Mouse (Mus musculus): Measurements from ENCODE around the gene Abcb11. TPM values are rescaled to one million over a fixed set of nuclear protein-coding genes. Genes with fewer than 3 reads are reported as not detected.
"Not testable (repeated sequence)": the region's sequence is repeated elsewhere in the genome, so short reads cannot be mapped to it uniquely, and the experiment has no call there.

Gene Abcb11
- polyA plus RNA-seq, 1 experiment from 2014 or later = not detected

DNA sequence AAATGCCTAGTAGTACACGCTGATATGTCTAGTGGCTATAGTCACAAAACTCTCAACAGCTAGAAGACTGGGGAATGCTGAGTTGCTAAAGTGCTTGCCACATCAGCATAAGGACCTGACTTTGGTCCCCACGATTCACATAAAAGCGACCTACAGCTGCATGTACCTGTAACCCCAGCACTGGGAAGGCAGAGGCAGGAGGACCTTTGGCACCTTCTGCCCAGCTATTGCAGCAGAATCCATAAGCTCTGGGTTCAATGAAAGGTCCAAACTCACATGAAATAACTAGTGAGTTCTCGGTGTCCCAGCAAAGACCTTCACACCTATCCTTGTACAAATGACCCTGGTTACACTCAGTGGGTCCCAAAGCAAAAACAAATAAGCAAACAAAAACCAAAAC lies 31.1 kb downstream of the Abcb11 start:
- ATAC-seq (replicated peaks; ENCODE audit: insufficient number of reproducible peaks, low FRiP score, low TSS enrichment, low read depth) (no peak), DNase-seq (ENCODE audit: low spot score) (no peak)
- Histone ChIP-seq H3K4me2 (ENCODE audit: low read depth, low read length) (no peak overlapping the region), H3K4me3 (ENCODE audit: low read depth, low read length) (no peak overlapping the region), H3K4me1 (ENCODE audit: control insufficient read depth, insufficient read depth, low read length) (no peaks in the 10 kb centered on the region), H3K9me3 (replicated peaks; ENCODE audit: control insufficient read depth, low read length) (no peaks in the 10 kb centered on the region), H3K27me3 (ENCODE audit: control insufficient read depth, insufficient read depth, low read length) (no peaks in the 10 kb centered on the region), H3K36me3 (replicated peaks; ENCODE audit: control insufficient read depth, insufficient read depth, low read depth, low read length) (no peaks in the 10 kb centered on the region), H3K9ac (replicated peaks; ENCODE audit: low read length) (no peak overlapping the region), H3K27ac (replicated peaks; ENCODE audit: low read depth, low read length) (no peak overlapping the region)
- 92% methylated on average over 4 of the region's 4 CpGs for WGBS

DNA sequence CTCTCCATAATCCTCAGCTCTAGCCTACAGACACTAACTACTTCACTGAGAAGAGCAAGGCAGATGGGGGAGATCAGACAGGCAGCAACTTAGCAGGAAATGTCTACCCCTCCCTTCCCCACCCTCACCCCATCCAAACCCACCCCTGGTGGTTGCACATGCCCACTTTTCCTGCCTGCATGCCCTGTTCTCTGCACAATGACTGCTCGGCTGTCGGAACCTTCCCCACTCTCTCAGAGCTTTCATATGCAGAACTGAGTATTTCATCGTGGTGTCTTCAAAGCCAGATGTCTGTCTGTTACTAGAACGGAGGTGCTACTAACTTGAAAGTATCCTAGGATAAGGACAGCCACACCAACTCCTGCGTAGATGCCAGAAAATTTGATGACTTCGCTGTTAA lies 34.3 kb downstream of the Abcb11 start:
- Histone ChIP-seq H3K9ac (replicated peaks; ENCODE audit: low read length) (no peak overlapping the region), H3K4me1 (ENCODE audit: control insufficient read depth, insufficient read depth, low read length) (no peaks in the 10 kb centered on the region), H3K27me3 (ENCODE audit: control insufficient read depth, insufficient read depth, low read length) (no peaks in the 10 kb centered on the region), H3K27ac (replicated peaks; ENCODE audit: low read depth, low read length) (no peak overlapping the region), H3K4me3 (ENCODE audit: low read depth, low read length) (no peak overlapping the region), H3K36me3 (replicated peaks; ENCODE audit: control insufficient read depth, insufficient read depth, low read depth, low read length) (no peaks in the 10 kb centered on the region), H3K4me2 (ENCODE audit: low read depth, low read length) (no peak overlapping the region), H3K9me3 (replicated peaks; ENCODE audit: control insufficient read depth, low read length) (no peaks in the 10 kb centered on the region)
- ATAC-seq (replicated peaks; ENCODE audit: insufficient number of reproducible peaks, low FRiP score, low TSS enrichment, low read depth) = no peak
- DNase-seq (ENCODE audit: low spot score) = no peak
- 78% methylated on average over 6 of the region's 6 CpGs for WGBS

DNA sequence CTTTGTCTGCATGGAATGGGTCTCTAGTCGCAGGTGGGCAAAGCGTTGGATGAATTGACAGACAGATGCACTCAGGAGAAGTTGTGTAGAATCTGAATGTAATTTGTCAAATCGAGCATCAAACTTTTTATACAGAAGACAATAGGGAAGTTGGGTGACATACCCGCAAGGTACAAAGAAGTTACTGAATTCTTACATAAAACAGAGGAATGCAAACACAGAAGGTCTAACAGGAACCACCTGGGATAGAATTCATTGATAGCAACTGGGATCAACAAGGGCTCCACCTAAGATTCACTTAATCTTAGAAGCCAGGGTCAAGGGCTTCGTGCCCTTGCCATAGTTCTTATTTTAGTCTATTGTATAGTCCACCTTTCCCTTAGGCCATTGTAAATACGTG lies 41.8 kb downstream of the Abcb11 start:
- not testable (repeated sequence) for DNase-seq (ENCODE audit: low spot score); H3K4me3 ChIP-seq (ENCODE audit: low read depth, low read length); H3K4me2 ChIP-seq (ENCODE audit: low read depth, low read length); ATAC-seq (replicated peaks; ENCODE audit: insufficient number of reproducible peaks, low FRiP score, low TSS enrichment, low read depth); H3K9ac ChIP-seq (replicated peaks; ENCODE audit: low read length); H3K27ac ChIP-seq (replicated peaks; ENCODE audit: low read depth, low read length); H3K9me3 ChIP-seq (replicated peaks; ENCODE audit: control insufficient read depth, low read length); H3K4me1 ChIP-seq (ENCODE audit: control insufficient read depth, insufficient read depth, low read length); H3K27me3 ChIP-seq (ENCODE audit: control insufficient read depth, insufficient read depth, low read length); H3K36me3 ChIP-seq (replicated peaks; ENCODE audit: control insufficient read depth, insufficient read depth, low read depth, low read length)
- WGBS = 92% methylated on average over 5 of the region's 6 CpGs

DNA sequence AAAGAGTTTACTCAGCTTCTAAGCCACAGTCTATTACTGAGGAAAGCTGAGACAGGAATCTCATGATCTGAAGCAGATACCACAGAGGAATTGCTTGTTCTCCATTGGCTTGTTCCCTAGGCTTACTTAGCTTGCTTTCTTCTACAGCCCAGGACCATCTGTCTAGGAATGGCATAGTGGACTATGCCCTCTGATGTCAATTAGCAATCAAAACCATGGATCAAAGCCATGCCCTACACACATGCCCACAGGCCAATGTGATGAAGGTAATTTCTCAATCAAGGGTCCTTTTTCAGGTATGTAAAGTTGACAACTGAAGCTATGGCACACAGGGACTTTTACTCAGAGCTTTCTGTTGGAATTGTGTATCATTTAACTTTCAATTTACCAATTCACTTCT lies 47.9 kb downstream of the Abcb11 start:
- Histone ChIP-seq H3K27me3 (ENCODE audit: control insufficient read depth, insufficient read depth, low read length) (no peaks in the 10 kb centered on the region), H3K27ac (replicated peaks; ENCODE audit: low read depth, low read length) (no peak overlapping the region), H3K4me3 (ENCODE audit: low read depth, low read length) (no peak overlapping the region), H3K9me3 (replicated peaks; ENCODE audit: control insufficient read depth, low read length) (no peaks in the 10 kb centered on the region), H3K4me2 (ENCODE audit: low read depth, low read length) (no peak overlapping the region), H3K4me1 (ENCODE audit: control insufficient read depth, insufficient read depth, low read length) (no peaks in the 10 kb centered on the region), H3K9ac (replicated peaks; ENCODE audit: low read length) (no peak overlapping the region), H3K36me3 (replicated peaks; ENCODE audit: control insufficient read depth, insufficient read depth, low read depth, low read length) (no peaks in the 10 kb centered on the region)
- DNase-seq (ENCODE audit: low spot score) = no peak
- no peak for ATAC-seq (replicated peaks; ENCODE audit: insufficient number of reproducible peaks, low FRiP score, low TSS enrichment, low read depth)

DNA sequence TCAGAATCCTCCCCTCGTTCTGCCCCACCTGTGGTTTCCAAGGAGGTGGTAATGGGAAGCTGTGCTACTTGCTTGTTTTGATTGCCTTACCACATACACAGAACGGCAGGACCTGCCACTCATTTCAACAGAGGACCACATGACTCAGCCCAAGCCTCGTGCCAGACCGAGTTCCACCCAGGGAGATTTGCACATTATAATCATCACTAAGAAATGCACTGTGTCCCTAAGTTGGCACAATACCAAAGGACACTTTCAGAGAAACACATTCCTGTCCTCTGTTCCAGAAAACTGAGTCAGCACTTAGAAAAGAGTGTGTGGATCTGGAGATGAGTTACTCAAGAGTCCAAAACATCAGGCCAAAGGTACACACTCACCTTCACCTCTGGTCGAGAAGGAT lies 53.4 kb downstream of the Abcb11 start:
- ATAC-seq (replicated peaks; ENCODE audit: insufficient number of reproducible peaks, low FRiP score, low TSS enrichment, low read depth) = no peak
- 61% methylated on average over 5 of the region's 5 CpGs for WGBS

DNA sequence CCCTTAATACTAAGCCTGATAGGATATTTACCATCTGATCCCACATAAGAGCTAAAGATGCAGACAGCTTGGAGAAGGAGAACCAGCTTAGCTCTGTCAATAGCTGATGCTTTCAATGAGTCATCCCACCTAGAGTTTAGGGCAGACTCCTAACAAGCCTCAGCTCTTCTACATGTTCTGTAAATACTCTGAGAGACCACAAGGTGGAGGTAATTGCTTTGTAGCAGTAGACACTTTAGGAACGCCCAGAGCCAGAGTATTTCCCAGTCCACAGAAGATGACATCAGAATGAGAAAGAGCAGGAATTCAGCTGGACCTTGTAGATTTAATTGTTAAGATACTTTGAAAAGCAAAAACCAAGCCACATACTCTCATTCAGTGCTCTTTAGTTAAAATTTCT lies 66.5 kb downstream of the Abcb11 start:
- ATAC-seq (replicated peaks; ENCODE audit: insufficient number of reproducible peaks, low FRiP score, low TSS enrichment, low read depth) = 0 out of 2 replicates have a peak, but pooled peaks have one; percentile 44
- Histone ChIP-seq H3K27ac (replicated peaks; ENCODE audit: low read depth, low read length) (no peak overlapping the region), H3K9ac (replicated peaks; ENCODE audit: low read length) (no peak overlapping the region), H3K4me2 (ENCODE audit: low read depth, low read length) (no peak overlapping the region), H3K9me3 (replicated peaks; ENCODE audit: control insufficient read depth, low read length) (no peaks in the 10 kb centered on the region), H3K36me3 (replicated peaks; ENCODE audit: control insufficient read depth, insufficient read depth, low read depth, low read length) (no peaks in the 10 kb centered on the region), H3K4me3 (ENCODE audit: low read depth, low read length) (no peak overlapping the region), H3K27me3 (ENCODE audit: control insufficient read depth, insufficient read depth, low read length) (no peaks in the 10 kb centered on the region), H3K4me1 (ENCODE audit: control insufficient read depth, insufficient read depth, low read length) (no peaks in the 10 kb centered on the region)
- peak; percentile 70 for DNase-seq (ENCODE audit: low spot score)
- WGBS = 6% methylated on average over 1 of the region's 1 CpGs

More for the DNA sequence above, 53.4 kb downstream of the Abcb11 start:
- Histone ChIP-seq H3K9ac (replicated peaks; ENCODE audit: low read length) (no peak overlapping the region), H3K4me1 (ENCODE audit: control insufficient read depth, insufficient read depth, low read length) (no peaks in the 10 kb centered on the region), H3K9me3 (replicated peaks; ENCODE audit: control insufficient read depth, low read length) (no peaks in the 10 kb centered on the region), H3K4me3 (ENCODE audit: low read depth, low read length) (no peak overlapping the region), H3K27ac (replicated peaks; ENCODE audit: low read depth, low read length) (no peak overlapping the region), H3K27me3 (ENCODE audit: control insufficient read depth, insufficient read depth, low read length) (no peaks in the 10 kb centered on the region), H3K4me2 (ENCODE audit: low read depth, low read length) (no peak overlapping the region), H3K36me3 (replicated peaks; ENCODE audit: control insufficient read depth, insufficient read depth, low read depth, low read length) (no peaks in the 10 kb centered on the region)
- DNase-seq (ENCODE audit: low spot score) = no peak

DNA sequence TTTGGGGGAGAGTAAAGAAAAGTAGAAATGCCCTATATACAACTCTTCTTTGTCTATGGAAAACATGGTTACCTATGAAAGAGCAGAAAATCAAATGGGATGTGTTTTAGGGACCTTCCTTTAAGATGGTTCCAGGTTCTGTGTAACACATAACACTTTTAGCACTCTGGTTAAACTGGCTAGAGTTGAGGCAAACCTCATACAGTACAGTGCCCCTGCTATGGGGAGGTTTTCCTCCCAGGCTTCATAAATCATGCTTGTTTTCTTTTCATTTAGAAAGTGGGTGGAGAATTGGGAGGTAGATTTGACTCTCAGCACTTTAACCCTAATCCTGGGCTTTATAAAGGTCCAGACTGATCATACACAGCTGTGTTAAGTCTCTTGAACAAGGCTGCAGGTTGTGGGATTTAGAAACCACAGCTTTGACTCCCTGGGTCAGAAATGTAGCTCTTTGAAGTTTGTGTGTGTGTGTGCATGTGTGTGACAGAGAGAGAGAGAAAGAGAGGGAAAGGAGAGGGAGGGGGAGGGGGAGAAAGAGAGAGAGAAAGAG lies 78.3 kb downstream of the Abcb11 start:
- ATAC-seq (replicated peaks; ENCODE audit: insufficient number of reproducible peaks, low FRiP score, low TSS enrichment, low read depth) (no peak), DNase-seq (ENCODE audit: low spot score) (no peak)
- no peaks in the 10 kb centered on the region for H3K9me3 ChIP-seq (replicated peaks; ENCODE audit: control insufficient read depth, low read length)
- H3K4me1 ChIP-seq (ENCODE audit: control insufficient read depth, insufficient read depth, low read length) = no peaks in the 10 kb centered on the region
- H3K4me2 ChIP-seq (ENCODE audit: low read depth, low read length) = no peak overlapping the region
- no peaks in the 10 kb centered on the region for H3K27me3 ChIP-seq (ENCODE audit: control insufficient read depth, insufficient read depth, low read length)
- H3K9ac ChIP-seq (replicated peaks; ENCODE audit: low read length) = no peak overlapping the region
- H3K4me3 ChIP-seq (ENCODE audit: low read depth, low read length) = no peak overlapping the region
- H3K36me3 ChIP-seq (replicated peaks; ENCODE audit: control insufficient read depth, insufficient read depth, low read depth, low read length) = no peaks in the 10 kb centered on the region
- H3K27ac ChIP-seq (replicated peaks; ENCODE audit: low read depth, low read length) = no peak overlapping the region

DNA sequence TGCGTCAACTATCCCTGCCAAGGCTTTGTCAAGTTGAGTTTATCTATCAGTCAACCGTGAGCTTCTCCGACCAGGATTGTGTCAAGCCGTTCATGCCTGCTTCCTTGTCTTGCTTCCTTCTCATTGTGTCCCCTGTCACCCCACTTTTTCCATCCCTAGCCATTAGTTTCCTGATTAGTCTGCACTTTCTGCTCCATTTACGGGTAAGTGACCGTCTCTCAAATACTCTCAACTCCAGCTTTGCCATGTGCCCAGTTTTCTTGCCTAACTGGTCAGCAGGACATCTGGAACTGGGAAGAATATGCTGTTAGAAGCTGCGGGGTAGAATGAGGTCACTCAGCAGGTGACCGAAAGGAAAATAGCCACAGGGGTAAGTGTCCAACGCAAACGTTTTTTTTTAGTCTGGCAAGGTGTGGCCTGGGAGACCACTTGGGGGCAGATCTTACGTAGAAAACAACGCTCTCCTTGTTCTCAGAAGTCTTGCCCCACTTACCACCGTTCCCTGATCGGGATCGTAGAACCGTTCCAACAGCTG lies 94.1 kb downstream of the Abcb11 start:
- H3K9ac ChIP-seq (replicated peaks; ENCODE audit: low read length) = no peak overlapping the region
- no peaks in the 10 kb centered on the region for H3K27me3 ChIP-seq (ENCODE audit: control insufficient read depth, insufficient read depth, low read length)
- no peak for ATAC-seq (replicated peaks; ENCODE audit: insufficient number of reproducible peaks, low FRiP score, low TSS enrichment, low read depth)
- whole genome bisulfite sequencing = 39% methylated on average over 16 of the region's 16 CpGs
- H3K27ac ChIP-seq (replicated peaks; ENCODE audit: low read depth, low read length) = no peak overlapping the region
- no peaks in the 10 kb centered on the region for H3K36me3 ChIP-seq (replicated peaks; ENCODE audit: control insufficient read depth, insufficient read depth, low read depth, low read length)
- DNase-seq (ENCODE audit: low spot score) = peak; percentile 1
- no peaks in the 10 kb centered on the region for H3K9me3 ChIP-seq (replicated peaks; ENCODE audit: control insufficient read depth, low read length)
- no peak overlapping the region for H3K4me3 ChIP-seq (ENCODE audit: low read depth, low read length)
- no peaks in the 10 kb centered on the region for H3K4me1 ChIP-seq (ENCODE audit: control insufficient read depth, insufficient read depth, low read length)
- no peak overlapping the region for H3K4me2 ChIP-seq (ENCODE audit: low read depth, low read length)
